Mouse (Mus musculus) hindbrain, embryonic 10.5 days (tissue): ENCODE measurements around the gene Fau. TPM values are rescaled to one million over a fixed set of nuclear protein-coding genes. Genes with fewer than 3 reads are reported as not detected.

Source experiments
- DNase-seq: peaks from one replicate; pipeline ENCODE4 v3.0.0-alpha.2; 2017; ENCODE audit warnings: low spot score
- H3K27ac ChIP-seq: fragments of 300-500 bp; sonication (generic); 2 replicates; pipeline ENCODE4 v1.5.1; 2016; ENCODE audit warnings: mild to moderate bottlenecking, moderate library complexity
- H3K27me3 ChIP-seq: fragments of 300-500 bp; sonication (generic); 2 replicates; pipeline ENCODE4 v1.6.1; 2016; ENCODE audit warnings: mild to moderate bottlenecking; ENCODE audit not compliant: poor library complexity, insufficient read depth, severe bottlenecking
- H3K36me3 ChIP-seq: fragments of 300-500 bp; sonication (generic); 2 replicates; pipeline ENCODE4 v1.6.1; 2016; ENCODE audit warnings: mild to moderate bottlenecking, moderate library complexity
- H3K4me1 ChIP-seq: fragments of 300-500 bp; sonication (generic); replicated peaks from 2 replicates; pipeline ENCODE4 v1.6.1; 2016; ENCODE audit warnings: mild to moderate bottlenecking
- H3K4me3 ChIP-seq: fragments of 300-500 bp; sonication (generic); 2 replicates; pipeline ENCODE4 v1.5.1; 2016; ENCODE audit warnings: mild to moderate bottlenecking, moderate library complexity
- H3K9me3 ChIP-seq: fragments of 300-500 bp; sonication (generic); 2 replicates; pipeline ENCODE4 v1.6.1; 2016; ENCODE audit warnings: mild to moderate bottlenecking, moderate library complexity
- WGBS: fragments of 180-500 bp; shearing (Covaris S2); methylation state at CpG from one replicate; pipeline ENCODE4 v1.1.7; 2016; 5-methylcytosine and 5-hydroxymethylcytosine counted together
- polyA plus RNA-seq: library from polyadenylated mRNA; unstranded; fragments of >200 nt; fragmentation: Nextera tagmentation; extraction: Ambion mirVana; gene quantifications from 2 replicates; pipeline ENCODE4 v1.2.1, GENCODE M21; 2016

Gene Fau
- polyA plus RNA-seq, 1 experiment from 2014 or later, result 764 TPM

DNA sequence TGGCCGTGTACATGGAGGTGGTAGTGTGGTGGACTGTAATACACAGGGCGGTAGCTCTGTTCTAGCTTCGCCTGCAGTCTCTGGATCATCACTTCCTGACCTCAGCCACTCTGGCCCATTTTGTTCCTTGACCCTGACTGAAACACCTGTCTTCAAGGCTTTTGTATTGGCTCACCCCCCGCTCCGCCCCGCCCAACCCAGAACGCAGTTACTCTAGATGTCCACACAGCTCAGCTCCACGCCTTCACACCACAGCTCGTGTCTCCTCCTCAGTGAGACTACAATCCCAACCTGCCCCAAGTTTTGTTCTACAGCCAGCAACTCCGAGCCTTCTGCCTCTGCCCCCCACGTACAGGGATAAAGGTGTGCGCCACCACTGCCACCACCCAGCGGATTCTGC lies 31.2 kb downstream of the Fau start:
- no peak overlapping the region for H3K27ac ChIP-seq
- H3K36me3 ChIP-seq, result peaks cover 76% of the 10 kb centered on the region
- H3K27me3 ChIP-seq, result no peaks in the 10 kb centered on the region
- no peaks in the 10 kb centered on the region for H3K9me3 ChIP-seq
- no peak overlapping the region for H3K4me3 ChIP-seq
- DNase-seq, result no peak
- peaks cover 17% of the 10 kb centered on the region for H3K4me1 ChIP-seq
- WGBS, result 94% methylated on average over 13 of the region's 13 CpGs

- 91% methylated on average over 7 of the region's 7 CpGs for WGBS
- no peak for DNase-seq
- Histone ChIP-seq H3K9me3 (no peaks in the 10 kb centered on the region), H3K36me3 (peaks cover 95% of the 10 kb centered on the region), H3K4me3 (no peak within 1 kb of the TSS), H3K4me1 (no peaks in the 10 kb centered on the region), H3K27ac (no peak within 1 kb of the TSS), H3K27me3 (no peaks in the 10 kb centered on the region)
Measured at GRCm38 (mm10) chr19:6094119-6094518, 36.5 kb downstream of the Fau start, which contains the start of gene AC131692.1. TSS of gene AC131692.1 (plus strand) at chr19:6094419.

DNA sequence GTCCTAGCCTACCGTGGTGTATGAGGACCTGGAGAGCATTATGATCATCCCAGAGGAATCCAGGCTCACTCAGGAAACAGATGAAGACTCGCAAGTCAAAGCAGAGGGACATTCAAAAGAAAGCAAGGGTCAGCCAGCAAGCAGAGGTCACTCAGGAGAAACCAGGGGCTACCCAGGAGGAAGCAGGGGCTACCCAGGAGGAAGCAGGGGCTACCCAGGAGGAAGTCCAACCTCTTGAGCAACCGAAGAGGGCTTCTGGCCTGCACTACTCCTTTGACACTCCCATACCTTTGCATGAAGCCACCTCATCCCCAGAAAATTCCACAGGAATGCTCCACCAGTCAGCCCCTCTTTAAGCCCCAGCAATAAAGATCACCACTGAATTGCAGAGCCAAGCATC lies 40.2 kb downstream of the Fau start:
- no peak overlapping the region for H3K27ac ChIP-seq
- no peaks in the 10 kb centered on the region for H3K9me3 ChIP-seq
- no peaks in the 10 kb centered on the region for H3K4me1 ChIP-seq
- no peaks in the 10 kb centered on the region for H3K27me3 ChIP-seq
- 87% methylated on average over 3 of the region's 3 CpGs for WGBS
- peaks cover 65% of the 10 kb centered on the region for H3K36me3 ChIP-seq
- H3K4me3 ChIP-seq, result no peak overlapping the region
- DNase-seq, result no peak

DNA sequence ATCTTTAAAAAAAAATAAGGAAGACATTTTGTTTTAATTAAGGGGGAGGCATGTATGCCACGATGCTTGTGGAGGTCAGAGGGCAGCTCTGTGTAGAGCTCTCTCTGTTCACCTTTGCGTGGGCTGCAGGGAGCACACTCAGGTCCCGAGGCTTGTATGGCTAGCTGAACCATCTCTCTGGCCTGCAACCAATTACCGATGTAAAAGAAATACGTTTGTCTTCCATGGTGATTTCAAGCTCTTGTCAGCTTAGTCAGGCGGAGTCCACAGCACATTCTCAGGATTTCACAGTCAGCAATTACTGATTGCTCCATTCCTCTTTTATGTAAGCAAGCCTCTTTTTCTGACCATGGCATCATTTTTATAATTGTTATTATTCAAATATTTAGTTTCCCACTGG lies 43.5 kb downstream of the Fau start:
- no peaks in the 10 kb centered on the region for H3K27me3 ChIP-seq
- WGBS, result 65% methylated on average over 6 of the region's 6 CpGs
- no peak overlapping the region for H3K27ac ChIP-seq
- no peaks in the 10 kb centered on the region for H3K9me3 ChIP-seq
- H3K36me3 ChIP-seq, result peaks cover 35% of the 10 kb centered on the region
- DNase-seq, result no peak
- H3K4me3 ChIP-seq, result no peak overlapping the region
- no peaks in the 10 kb centered on the region for H3K4me1 ChIP-seq

- Histone ChIP-seq H3K9me3 (no peaks in the 10 kb centered on the region), H3K4me1 (no peaks in the 10 kb centered on the region; the same call in 1 of the 2 replicates), H3K4me3 (no peak overlapping the region), H3K36me3 (peaks cover 26% of the 10 kb centered on the region), H3K27ac (no peak overlapping the region), H3K27me3 (no peaks in the 10 kb centered on the region)
- 82% methylated on average over 6 of the region's 6 CpGs for WGBS
- no peak for DNase-seq
Measured at GRCm38 (mm10) chr19:6102169-6102853, 44.7 kb downstream of the Fau start.

GRCm38 (mm10) chr19:6104476-6104875 lies 46.8 kb downstream of the Fau start:
- Histone ChIP-seq H3K4me1 (no peaks in the 10 kb centered on the region; the same call in 1 of the 2 replicates), H3K27ac (no peak overlapping the region), H3K27me3 (no peaks in the 10 kb centered on the region), H3K9me3 (no peaks in the 10 kb centered on the region), H3K36me3 (peaks cover 6% of the 10 kb centered on the region), H3K4me3 (no peak overlapping the region)
- no peak for DNase-seq
- WGBS, result 89% methylated on average over 4 of the region's 4 CpGs

DNA sequence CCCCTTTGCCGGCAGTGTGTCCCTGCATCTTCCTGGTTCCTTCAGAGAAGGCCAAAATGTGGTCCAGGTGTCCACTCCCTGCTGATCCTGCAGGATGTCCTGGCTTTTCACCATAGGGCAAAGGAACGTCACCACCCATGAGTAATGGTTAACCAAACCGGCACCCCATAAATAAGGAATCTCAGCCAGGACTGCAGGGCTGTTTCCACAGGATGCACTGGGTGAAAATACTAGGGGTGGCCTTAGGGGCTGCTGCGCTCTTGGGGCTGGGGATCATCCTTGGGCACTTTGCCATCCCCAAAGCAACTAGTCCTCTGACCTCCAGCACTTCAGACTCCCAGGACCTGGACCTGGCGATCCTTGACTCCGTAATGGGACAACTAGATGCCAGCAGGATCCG lies 47.9 kb downstream of the Fau start, which contains the start of gene Naaladl1:
Gene Naaladl1 (plus strand): TSS at position 197 of the 400 bp plus-strand sequence.
- Histone ChIP-seq H3K4me1 (no peaks in the 10 kb centered on the region; the same call in 1 of the 2 replicates), H3K27me3 (no peaks in the 10 kb centered on the region), H3K4me3 (no peak within 1 kb of the TSS), H3K9me3 (no peaks in the 10 kb centered on the region), H3K36me3 (0 out of 2 replicates have a peak, but pooled peaks cover 5% of the 10 kb centered on the region), H3K27ac (0 out of 2 replicates have a peak within 1 kb of the TSS, but pooled peaks have one; percentile 5)
- DNase-seq, result no peak
- 85% methylated on average over 7 of the region's 7 CpGs for WGBS

Other genes starting within 250 kb of the Fau start
- gene Frmd8, start 182.6 kb upstream of the Fau start, polyA plus RNA-seq, result 37.2 and 37.8 TPM in 2 replicates
- gene Slc25a45, start 180.0 kb upstream of the Fau start, polyA plus RNA-seq, result 2.8 TPM in 2 replicates
- gene Tigd3, start 163.7 kb upstream of the Fau start, polyA plus RNA-seq, result 9.9 and 11.3 TPM in 2 replicates
- gene Dpf2, start 144.8 kb upstream of the Fau start, polyA plus RNA-seq, result 225 TPM in 2 replicates
- 2.0 and 2.9 TPM in 2 replicates for gene Cdc42ep2, start 133.0 kb upstream of the Fau start, polyA plus RNA-seq
- gene Pola2, start 93.6 kb upstream of the Fau start, polyA plus RNA-seq, result 83.7 and 110 TPM in 2 replicates
- not detected in 2 replicates for gene Slc22a20, start 71.7 kb upstream of the Fau start, polyA plus RNA-seq
- gene Capn1, start 41.9 kb upstream of the Fau start, polyA plus RNA-seq, result 5.9 and 6.5 TPM in 2 replicates
- 37.0 and 39.2 TPM in 2 replicates for gene Syvn1, start 11.3 kb upstream of the Fau start, polyA plus RNA-seq
- 77.8 and 81.7 TPM in 2 replicates for gene Mrpl49, start 59 bp upstream of the Fau start, polyA plus RNA-seq
- 38.3 and 41.9 TPM in 2 replicates for gene Znhit2, start 3.3 kb downstream of the Fau start, polyA plus RNA-seq
- 37.2 and 41.3 TPM in 2 replicates for gene Tm7sf2, start 10.5 kb downstream of the Fau start, polyA plus RNA-seq
- gene Vps51, start 19.4 kb downstream of the Fau start, polyA plus RNA-seq, result 70.2 and 74.9 TPM in 2 replicates
- not detected in 2 replicates for gene Tmem262, start 22.2 kb downstream of the Fau start, polyA plus RNA-seq
- 2.4 and 2.6 TPM in 2 replicates for gene Gm28374, start 24.4 kb downstream of the Fau start, polyA plus RNA-seq
- 79.2 and 87.1 TPM in 2 replicates for gene Zfpl1, start 27.1 kb downstream of the Fau start, polyA plus RNA-seq
- 57.7 and 65.4 TPM in 2 replicates for gene Cdca5, start 27.1 kb downstream of the Fau start, polyA plus RNA-seq
- 0.38 and 0.83 TPM in 2 replicates for gene AC131692.1, start 36.6 kb downstream of the Fau start, polyA plus RNA-seq
- gene Naaladl1, start 47.9 kb downstream of the Fau start, polyA plus RNA-seq, result 0.64 and 0.90 TPM in 2 replicates
- gene Sac3d1, start 60.8 kb downstream of the Fau start, polyA plus RNA-seq, result 70.0 and 70.1 TPM in 2 replicates
- gene Snx15, start 70.5 kb downstream of the Fau start, polyA plus RNA-seq, result 27.0 and 35.1 TPM in 2 replicates
- 0.09 TPM in 1 of 2 replicates, not detected in the other for gene Batf2, start 83.1 kb downstream of the Fau start, polyA plus RNA-seq
- 125 and 130 TPM in 2 replicates for gene Arl2, start 83.7 kb downstream of the Fau start, polyA plus RNA-seq
- gene Majin, start 126.5 kb downstream of the Fau start, polyA plus RNA-seq, result 0.12 TPM in 1 of 2 replicates, not detected in the other
- 0.57 TPM in 1 of 2 replicates, not detected in the other for gene Gpha2, start 168.5 kb downstream of the Fau start, polyA plus RNA-seq
- 37.8 and 53.8 TPM in 2 replicates for gene Ppp2r5b, start 178.0 kb downstream of the Fau start, polyA plus RNA-seq
- 10.3 and 14.9 TPM in 2 replicates for gene Atg2a, start 183.8 kb downstream of the Fau start, polyA plus RNA-seq
- gene Ehd1, start 218.9 kb downstream of the Fau start, polyA plus RNA-seq, result 87.8 and 103 TPM in 2 replicates
- gene Cdc42bpg, start 248.6 kb downstream of the Fau start, polyA plus RNA-seq, result 0.29 and 0.37 TPM in 2 replicates